Mouse (Mus musculus): ENCODE measurements at regions not wholly inside any gene's neighbourhood (a gene's known extent, or its start where the extent isn't known, plus 50 kb on each side); places are given as distances from the start of the nearest gene placed in this dataset.
A peak's percentile ranks its signal among the peaks of the same experiment; 100 is the strongest.

DNA sequence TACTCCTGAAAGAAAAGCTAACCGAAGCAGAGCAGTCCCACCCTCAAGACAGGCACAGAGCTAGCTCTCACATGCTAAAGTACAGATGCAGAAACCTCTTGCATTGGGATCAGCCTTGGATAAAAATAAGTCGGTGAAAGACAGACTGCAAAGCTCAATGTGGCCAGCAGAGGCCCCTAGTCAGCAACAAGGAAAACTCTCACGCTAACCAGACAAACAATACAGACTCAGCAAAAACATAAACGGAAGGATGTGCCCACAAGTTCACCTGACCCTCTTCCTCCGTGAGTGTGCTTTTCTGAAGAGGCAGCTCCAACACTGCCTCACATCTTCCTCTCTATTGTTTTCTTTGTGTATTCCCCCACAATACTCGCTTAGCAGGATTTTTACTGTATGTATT, 77.8 kb downstream of the Rpia start:
- DNase-seq (ENCODE audit: low spot score) = peak; percentile 68

DNA sequence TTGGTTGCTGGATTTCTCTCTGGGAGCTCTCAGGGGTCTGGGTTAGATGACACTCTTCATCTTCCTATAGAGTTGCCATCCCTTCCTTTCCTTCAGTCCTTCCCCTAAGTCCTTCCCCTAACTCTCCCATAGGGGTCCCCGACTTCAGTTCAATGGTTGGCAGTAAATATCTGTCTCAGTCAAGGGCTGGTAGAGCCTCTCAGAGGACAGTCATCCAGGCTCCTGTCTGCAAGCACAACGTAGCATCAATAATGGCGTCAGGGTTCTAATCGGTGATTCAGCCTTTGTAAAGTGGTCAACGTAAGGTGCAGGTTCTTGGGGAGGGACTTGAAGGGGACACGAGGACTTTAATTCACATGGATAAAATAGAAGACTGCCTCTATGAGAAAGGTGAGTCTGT, 78.4 kb downstream of the Rpia start:
- no peak for DNase-seq (ENCODE audit: low spot score)

DNA sequence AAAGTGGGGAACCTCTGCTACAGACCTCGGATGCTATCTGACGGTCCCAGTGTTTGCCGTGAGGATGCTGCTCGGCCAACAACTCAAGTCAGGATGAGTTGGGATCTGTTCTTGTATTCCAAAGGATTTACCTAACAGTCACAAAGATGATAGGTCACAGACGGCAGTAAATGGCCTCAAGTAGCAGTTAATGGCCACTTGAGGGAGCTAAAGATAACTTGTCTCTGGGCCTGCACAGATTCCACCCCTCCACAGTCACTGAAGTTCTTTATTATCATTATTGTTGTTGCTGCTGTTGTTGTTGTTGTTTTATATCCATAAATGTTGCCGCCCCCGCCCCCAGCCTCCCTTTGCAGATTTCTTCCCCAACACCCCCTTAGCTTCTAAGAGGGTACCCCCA, 78.9 kb downstream of the Rpia start:
- no peak for DNase-seq (ENCODE audit: low spot score)

DNA sequence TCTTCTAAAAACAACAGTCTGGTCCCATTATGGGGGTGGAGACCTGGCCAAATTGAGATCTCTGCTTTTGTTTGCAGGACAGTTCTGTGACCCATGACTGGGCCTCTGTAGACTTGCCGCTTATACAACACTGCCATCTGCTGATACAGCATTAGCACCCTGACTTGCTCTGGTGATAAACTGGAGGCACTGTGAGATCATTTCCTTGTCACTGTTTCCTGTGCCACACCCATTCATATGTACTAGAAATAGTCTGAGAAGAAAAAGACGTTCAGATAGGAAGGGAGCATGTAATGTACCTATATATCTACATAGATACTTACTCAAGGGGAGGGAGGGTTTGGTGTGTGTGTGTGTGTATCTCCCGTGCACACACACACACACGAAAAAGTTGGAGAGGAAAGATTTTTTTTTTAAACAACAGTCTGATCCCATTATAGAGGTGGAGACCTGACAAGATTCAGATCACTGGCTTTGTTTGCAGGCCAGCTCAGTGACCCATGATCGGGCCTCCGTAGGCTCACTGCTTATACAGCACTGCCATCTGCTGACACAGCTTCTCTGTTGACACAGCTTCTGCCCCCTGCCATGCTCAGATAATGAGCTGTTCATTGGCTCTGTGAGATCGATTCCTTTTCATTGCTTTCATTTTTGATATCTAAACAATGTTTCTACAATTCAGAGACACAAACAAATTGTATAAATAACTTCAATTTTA, 82.5 kb downstream of the Rpia start:
- no peak for DNase-seq (ENCODE audit: low spot score)

DNA sequence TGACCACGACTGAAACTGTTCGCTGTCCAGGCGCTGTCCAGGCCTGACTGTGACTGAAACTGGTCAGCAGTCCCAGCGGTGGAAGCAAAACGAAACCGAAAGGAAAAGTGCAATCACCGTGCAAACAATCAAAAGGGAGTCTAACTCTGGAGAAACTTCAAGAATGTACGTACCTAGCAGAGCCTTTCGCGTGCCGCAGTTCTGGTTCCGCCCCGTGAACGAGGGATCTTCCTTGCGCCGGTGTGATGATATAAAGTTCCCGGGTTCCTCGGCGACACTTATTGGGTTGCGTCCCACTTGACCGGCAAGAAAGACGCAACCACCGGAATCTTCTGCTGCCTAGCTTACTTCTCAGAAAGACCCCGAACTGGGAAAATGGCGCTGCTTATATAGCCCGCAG, 96.4 kb downstream of the Rpia start:
- DNase-seq (ENCODE audit: low spot score) = no peak
